Mouse (Mus musculus): Measurements from ENCODE around the gene Hes7.
"Not testable (repeated sequence)": the region's sequence is repeated elsewhere in the genome, so short reads cannot be mapped to it uniquely, and the experiment has no call there.

The Hes7 gene

DNA sequence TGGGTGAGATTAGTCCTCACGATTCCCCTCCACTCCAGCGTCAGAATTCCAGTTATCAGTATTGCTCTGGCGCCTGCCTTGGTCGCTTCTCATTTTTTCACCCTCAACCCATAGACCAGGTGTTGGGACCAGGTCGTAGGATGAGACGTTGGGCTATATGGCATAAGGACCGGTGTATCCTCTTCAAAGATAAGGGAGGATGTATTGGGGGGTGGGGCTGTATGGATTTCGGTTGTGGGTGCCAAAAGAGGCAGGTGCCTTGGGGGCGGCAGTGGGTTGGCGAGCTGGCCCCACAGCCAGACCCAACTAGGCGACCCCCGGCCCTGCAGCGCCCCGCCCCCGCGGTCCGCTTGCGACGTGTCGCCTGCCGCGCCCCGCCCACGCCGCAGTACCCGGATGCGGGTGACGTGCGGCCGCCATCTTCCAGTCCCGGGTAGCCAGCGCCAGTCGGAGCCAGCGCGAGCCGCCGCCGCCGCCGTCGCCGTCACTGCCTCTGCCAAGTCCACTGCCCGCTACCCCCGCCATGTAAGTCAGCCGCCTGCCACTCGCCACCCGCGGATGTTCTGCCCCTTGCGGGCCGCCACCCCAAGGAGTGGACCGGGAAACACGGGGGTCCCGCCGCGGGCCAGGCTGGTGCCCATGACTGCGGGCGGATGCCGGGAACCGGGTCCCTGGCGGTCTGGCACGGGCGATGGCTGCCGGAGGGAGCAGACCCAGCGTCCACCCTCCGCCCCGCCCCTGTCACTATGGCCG is 31.9 kb upstream of the Hes7 start, which contains the start of gene Vamp2:
TSS of gene Vamp2 (plus strand) at position 388 of the 753 bp plus-strand sequence.
- DNase-seq (ENCODE audit: low spot score): peak; percentile 88

DNA sequence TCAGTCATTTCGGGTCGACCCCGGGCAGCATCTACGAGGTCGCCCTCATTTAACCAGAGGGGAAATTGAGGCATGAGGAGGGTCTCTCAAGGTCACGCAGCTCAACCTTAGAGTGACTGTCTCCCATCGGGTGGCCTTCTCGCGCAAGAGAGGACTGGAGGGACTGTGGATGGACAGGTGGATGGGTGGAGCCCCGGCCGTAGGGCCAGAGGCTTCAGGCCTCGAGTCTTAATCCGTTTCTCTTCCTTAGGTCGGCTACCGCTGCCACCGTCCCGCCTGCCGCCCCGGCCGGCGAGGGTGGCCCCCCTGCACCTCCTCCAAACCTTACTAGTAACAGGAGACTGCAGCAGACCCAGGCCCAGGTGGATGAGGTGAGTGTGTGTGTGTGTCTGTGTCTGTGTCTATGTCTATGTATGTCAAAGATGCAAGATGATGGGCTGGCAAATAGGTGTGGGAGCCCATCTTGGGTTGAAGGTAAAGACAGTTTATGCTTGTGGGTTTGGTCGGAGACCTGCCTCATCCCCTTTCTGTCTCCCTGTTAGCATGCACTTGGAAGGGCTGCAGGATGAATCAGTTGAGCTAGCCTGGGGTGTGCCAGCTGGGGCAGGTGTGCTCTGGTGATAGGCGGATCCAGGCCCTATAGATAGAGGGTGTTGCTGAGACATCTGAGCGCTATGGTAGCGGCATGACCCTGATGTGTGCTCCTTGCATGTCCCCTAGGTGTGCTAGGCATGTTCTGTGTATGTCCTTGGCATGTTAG is 31.2 kb upstream of the Hes7 start:
- no peak for DNase-seq (ENCODE audit: low spot score)

DNA sequence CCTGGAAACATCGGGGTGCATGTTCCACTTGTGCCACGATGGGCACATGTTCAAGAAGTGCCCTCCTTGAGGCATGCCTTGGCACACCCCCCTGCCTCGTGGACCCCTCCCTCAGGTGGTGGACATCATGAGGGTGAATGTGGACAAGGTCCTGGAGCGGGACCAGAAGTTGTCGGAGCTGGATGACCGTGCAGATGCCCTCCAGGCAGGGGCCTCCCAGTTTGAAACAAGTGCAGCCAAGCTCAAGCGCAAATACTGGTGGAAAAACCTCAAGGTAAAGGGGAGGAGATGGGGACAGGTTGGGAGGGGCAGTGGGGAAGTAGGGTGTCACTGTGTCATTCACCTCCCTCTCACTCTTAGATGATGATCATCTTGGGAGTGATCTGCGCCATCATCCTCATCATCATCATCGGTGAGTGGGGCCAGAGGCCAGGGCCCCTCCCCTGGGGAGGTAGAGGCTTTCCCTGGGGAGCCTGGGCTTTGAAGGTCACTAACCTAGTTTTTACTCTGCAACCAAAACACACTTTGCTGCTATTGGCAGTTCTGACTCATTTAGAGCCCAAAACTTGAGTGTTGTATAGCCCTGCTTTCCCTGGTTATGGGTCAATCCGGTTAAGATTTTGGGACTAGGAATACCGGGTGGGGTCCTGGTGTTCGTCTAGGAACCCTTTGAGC is 30.5 kb upstream of the Hes7 start:
- DNase-seq (ENCODE audit: low spot score): no peak

DNA sequence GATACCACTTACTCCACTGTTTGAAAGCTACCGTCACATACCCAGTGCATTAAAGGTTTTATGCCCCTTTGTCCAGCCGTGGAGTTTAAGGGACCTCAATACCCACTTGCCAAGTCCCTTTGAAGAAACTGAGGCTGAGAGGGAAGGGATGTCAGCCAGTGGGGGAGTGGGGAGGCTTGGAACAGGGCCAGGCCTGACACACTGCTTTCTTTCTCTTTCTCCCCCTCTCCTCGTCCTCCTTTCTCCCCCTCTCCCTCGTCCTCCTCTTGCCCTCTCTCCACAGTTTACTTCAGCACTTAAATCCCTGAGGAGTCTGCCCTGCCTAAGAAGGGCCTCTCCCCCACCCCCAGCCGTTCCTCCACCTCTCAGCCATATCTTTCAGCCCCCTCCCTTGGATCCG is 29.8 kb upstream of the Hes7 start:
- no peak for DNase-seq (ENCODE audit: low spot score)

DNA sequence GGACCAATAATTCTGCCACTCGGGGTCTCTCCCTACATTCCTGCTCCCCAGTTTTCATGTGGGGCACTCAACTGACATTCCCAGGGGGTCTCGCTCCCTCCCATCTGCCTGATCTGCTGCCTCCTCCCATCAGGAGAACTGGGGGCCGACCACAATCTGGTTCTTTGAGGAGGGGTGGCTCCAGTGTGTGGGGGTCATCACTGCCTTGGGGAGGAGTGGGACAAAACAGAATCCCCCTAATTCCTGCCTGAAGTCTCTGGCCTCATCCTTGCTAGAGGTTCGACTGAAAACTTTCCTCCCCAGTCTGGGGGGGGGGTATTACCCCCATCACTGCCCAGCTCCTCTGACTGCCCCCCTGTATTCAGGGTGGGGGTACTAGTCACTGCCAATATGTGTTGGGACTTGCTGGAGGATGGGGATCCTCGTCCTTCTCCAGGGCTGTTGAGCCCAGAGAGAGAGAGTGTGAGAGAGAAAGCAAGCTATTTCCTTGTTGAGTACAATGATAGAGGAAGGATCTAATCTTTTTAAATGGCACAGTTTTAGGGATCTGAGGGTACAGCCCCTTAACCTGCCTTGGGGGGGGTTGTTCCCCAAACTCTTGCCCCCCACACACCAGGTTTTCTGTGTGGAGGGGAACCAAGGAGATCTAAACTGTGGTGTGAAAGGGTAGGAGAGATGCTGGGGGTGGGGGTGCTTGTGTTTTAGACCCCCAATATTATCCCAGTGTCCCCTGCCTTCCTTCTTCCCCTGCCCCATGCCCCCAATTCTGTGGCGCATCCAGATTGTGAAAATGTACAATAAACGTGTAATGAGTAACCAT is 28.4 kb upstream of the Hes7 start:
- no peak for DNase-seq (ENCODE audit: low spot score)

DNA sequence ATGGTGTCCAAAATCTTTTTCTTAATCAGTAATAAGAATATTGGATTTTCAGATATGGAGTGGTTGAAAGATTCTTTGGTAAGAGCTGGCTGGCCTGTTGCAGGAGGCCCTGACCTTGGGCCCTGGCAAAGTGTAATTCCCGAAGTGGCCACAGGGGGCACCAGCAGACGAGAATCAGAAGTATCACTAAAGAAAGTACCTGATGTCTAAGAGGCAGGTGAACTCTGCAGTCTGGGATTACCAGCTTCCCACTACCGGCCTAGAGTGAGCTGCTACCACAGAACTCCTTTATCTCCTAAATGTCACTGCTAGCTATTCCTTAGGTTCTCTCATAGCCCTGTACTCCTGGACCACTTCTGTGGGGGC is 27.8 kb upstream of the Hes7 start:
- no peak for DNase-seq (ENCODE audit: low spot score)

DNA sequence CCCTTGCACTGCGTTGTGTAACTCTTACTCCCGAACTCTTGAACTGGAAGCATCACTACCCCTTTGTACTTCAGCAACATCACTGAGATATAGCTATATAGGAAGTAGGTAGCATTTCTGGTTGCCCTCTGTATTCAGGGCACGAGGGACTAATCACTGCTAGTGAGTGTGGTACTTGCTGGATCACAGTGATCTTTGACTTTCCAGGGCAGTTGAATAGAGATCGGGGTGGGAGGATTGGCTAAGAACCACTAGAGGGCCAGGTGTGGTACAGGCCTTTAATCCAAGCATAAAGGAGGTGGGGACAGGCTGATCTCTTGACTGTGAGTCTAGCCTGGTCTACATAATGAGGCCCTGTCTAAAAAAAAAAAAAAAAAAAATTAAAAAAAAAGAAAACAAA is 27.3 kb upstream of the Hes7 start:
- no peak for DNase-seq (ENCODE audit: low spot score)

DNA sequence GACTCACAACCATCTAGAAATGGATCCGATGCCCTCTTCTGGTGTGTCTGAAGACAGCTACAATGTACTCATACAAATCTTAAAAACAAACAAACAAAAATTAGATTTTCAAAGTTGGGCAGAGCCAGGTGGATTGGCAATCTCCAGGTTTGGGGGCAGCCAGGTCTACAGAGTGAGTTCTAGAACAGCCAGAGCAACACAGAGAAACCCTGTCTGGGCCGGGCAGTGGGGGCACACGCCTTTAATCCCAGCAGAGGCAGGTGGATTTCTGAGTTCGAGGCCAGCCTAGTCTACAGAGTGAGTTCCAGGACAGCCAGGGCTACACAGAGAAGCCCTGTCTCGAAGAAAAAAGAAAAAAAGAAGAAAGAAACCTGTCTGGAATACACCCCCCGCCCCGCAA is 26.3 kb upstream of the Hes7 start:
- DNase-seq (ENCODE audit: low spot score): not testable (repeated sequence)

DNA sequence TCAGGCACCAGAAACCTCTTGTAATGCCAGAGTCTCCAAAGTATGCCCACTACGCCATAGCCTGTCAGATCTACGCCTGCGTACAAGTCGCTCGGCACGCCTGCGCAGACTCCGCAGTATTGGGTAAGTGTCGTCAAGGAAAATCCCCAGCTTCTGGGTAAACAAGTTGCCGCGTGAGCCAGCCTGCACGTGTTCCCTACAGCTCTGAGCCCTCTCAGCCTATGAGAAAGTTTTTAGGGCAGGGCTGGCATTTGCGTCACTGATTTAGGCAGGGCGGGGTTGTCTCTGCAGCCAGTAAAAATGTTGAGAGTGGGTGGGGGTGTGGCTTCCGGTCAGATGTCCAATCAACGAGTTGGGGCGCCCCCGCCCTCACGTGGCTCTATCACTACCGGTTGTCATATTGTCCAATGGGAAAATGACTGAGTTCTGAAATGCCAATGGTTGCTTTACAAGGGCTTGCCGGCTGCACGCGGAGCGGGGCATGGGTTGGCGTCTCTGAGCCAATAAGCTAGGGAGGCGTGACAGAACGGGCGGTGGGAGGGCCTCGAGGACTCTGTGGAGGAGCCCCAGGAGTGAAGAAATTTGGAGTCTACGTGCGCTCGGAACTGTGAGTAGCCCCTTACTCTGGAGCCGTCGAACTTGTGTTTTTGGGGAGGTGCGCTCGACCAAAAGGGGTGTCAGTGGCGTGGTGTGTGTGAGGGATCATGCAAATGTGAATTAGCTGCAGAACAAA is 25.3 kb upstream of the Hes7 start, which contains the start of gene Per1:
TSS of gene Per1 (plus strand) at position 521 of the 733 bp plus-strand sequence.
- DNase-seq (ENCODE audit: low spot score): peak; percentile 100

DNA sequence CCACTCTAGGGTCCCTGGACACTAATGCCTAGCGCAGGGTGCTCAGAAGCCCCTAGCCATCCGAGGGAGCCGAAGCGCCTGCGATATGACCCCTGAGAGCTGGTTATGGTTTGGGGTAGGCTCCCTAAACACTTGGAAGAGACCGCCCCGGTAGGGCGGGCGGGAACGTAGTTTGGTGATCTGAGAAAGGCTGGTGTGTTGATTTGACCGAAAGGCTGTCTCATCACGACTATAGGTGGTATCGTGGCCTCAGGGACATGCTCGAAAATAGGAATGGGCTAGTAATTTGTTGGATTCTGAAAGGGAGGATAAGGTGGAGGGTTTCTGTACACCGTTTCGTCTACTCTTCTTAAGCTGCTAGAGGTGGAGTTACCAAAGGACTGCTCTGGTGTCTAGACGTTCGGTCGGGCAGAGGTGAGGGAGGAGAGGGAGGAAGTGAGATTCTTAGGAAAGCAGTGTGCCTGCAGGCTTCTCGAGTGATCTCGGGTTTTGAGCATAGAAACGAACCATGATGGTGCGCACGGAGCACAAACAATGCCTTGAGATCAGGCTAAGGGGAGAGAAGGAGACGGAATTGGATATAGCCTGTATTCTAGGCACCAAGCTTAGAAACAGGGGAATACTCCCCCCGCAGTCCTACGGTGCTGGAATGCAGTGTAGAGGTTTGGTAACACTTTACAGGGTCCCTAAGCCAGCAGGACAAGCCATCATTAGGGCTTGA is 24.5 kb upstream of the Hes7 start:
- no peak for DNase-seq (ENCODE audit: low spot score)

DNA sequence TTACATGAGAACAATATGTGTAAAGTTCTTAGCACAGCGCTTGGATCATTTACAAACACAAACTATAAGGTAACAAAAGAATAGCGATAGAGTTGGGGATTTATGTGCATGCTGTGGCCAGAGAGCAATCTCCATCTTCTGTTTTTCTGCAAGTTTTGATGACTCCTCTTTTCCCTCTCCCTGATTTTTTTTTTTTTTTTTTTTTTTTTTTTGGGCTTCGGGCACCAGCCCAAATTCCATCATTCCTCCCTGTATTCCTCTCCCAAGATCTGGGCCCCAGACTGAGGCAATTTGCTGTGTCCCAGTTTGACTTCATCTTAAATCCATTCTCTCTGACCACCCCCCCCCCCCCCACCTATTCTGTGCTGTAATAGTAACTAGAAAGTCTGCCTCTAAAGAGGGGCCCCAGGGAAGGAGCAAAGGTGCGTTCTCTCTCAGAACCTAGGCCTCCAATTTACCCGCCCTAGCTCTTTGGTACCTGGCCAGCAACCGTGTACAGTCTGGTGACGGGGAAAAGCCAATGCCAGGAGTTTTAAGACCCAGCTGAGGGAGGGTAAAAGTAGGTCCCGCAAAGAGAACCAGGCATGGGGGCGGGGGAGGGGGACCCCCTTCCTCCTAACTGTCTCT is 23.7 kb upstream of the Hes7 start:
- DNase-seq (ENCODE audit: low spot score): no peak

DNA sequence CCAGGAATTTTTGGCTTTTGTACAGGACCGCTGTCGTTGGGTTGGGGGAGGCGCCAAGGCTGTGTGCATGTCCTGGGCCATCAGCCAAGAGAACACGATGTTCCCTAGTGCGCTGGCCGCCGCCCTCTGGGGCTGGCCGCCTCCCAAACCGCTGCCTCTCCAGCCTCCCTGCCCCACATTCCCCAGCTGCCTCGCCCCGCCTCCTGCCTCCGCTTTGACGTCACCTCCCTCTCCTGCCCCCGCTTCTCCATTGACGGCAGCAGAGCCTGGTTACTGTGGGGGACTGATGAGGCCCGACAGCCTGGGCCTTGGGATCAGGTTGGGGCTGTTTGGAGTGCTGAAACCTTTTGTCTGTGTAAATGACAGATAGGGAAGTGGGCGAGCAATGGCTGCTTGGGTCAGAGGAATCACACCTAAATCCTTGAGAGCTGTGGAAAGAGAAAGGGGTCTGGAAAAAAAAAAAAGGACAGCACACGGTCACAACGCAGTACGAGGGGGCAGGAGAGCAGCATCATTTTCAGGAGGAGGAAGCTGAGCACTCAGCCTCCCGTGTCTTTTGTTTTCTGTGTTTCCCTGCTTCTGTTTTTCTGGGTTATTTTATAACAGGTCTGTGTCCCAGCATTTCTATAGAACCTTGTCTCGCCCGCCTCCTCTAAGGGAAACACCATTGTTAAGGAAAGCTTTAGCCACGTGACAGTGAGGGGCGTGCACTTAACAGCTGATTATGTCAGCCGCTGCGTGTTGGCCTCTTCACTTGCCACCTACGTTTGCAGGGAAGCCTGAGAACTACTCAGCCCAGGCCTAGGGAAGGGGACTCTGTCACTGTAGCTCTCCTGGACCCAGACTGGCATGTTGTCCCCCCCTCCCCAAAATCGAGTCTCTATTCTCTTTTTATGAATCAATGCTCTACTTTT is 23.0 kb upstream of the Hes7 start:
- DNase-seq (ENCODE audit: low spot score): peak; percentile 96

DNA sequence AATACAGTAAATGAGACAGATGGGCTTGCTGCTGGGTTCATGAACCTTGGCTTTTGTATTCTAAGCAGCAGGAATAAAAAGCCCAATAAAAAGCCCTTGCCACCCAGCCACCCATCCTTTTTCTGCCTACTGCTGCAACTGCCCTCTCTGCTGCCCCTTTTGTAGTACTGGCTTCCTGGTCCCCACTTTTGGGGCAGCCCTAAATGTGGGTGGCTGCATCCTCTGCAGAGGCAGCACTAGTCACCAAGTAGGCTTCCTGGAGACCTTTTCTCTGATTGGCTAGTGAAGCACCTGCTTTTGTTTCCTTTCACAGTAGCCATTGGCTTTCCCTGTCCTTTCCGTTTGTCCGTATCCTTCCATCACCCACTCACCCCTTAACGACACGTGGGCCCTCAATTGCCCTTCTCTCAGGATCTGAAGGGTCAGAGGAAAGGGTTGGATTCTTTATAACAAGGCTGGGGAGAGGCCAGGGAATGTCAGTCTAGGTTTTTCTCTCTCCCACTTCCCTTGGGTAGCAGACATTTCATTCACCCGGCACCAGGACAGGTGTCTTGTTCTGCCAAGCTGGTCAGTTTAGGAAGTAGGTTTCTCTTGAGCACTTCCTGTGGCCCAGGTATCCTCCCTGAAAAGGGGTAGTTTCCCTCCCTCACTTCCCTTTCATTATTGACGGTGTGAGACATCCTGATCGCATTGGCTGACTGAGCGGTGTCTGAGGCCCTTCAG is 22.0 kb upstream of the Hes7 start:
- DNase-seq (ENCODE audit: low spot score): no peak

DNA sequence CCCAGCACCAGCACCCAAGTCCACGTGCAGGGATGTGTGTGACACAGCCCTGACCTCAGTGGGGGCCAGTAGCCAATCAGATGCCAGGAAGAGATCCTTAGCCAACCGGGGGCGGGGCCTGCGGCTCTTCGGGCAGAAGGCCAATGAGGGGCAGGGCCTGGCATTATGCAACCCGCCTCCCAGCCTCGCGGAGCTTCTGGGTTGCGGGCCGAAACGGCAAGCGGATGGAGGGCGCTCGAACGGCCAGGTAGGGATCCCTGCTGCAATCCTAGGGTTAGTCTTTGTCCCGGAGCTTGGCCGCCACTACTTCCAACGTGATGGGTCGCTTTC is 21.5 kb upstream of the Hes7 start:
- peak; percentile 96 for DNase-seq (ENCODE audit: low spot score)

DNA sequence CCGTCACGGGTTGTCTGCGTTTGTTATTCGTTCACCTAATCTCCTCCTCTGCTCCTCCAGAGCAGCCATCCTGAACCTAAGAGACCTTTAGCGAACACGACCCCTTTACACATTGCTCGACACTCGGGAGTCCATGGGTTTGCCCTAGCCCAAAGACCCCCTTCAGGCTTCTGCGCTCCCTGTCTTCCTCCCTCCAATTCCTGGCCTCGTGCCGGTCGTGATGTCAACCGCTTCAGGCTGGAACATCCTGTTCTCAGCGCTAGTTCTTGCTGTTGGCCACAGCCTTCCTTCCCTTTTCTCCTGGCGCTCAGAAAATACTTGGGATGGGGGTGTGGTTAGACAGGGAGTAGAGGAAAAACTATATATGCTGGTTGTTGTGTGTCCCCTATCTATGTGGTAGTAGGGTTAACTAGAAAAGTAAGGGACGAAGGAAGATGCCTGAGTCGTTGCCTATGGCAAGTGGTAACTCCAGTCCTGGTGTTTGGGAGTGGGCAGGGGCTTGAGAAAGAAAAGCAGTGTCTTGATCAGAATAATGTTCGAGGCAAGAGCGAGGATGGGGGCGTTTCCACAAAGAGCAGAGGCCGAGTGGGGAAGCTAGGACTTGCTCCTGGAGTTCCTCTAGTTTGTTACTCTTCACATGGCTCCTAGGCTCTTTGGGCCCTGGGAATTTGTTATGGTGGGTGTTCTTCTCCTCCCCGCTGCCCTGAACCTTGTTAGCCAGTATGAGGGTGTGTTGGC is 20.9 kb upstream of the Hes7 start:
- DNase-seq (ENCODE audit: low spot score): no peak

DNA sequence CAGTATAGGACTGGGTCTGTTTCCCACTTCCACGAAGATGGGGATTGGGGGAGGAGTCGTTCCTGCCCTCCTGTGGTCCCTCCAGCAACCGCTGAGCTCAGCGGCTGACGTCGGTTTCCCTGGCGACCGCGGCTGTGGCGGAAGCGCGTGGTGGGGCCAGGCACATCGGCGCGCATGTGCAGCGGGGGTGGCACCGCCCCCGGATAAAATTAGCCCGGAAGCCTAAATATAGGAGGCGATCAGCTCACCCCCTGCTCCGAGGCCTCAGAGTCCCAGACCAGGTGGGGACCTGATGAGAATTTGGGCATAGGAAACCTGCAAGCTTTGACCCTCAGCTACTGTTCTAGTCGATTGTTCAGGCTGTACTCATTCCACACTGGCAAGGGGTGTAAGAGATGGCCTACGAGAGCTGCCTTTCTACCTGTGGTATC is 20.3 kb upstream of the Hes7 start:
- no peak for DNase-seq (ENCODE audit: low spot score)

DNA sequence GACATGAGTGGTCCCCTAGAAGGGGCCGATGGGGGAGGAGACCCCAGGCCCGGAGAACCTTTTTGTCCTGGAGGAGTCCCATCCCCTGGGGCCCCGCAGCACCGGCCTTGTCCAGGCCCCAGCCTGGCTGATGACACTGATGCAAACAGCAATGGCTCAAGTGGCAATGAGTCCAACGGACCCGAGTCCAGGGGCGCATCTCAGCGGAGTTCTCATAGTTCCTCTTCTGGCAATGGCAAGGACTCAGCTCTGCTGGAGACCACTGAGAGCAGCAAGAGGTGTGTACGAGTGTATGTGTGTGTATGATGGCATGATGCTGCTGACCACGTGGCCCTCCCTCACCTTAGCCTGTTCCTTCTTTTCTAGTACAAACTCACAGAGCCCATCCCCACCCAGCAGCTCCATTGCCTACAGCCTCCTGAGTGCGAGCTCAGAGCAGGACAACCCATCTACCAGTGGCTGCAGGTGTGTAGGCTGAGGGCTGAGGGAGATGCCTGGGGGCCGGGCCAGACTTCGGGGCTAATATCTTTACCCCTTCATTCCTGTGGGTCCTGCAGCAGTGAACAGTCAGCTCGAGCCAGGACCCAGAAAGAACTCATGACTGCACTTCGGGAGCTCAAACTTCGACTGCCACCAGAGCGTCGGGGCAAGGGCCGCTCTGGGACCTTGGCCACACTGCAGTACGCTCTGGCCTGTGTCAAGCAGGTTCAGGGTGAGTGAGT is 19.4 kb upstream of the Hes7 start:
- DNase-seq (ENCODE audit: low spot score): no peak

Data from left cerebral cortex, adult 11 months (tissue).